Comparison of ENCODE assay signal across 8 mouse cellular contexts in the genomic region with DNA sequence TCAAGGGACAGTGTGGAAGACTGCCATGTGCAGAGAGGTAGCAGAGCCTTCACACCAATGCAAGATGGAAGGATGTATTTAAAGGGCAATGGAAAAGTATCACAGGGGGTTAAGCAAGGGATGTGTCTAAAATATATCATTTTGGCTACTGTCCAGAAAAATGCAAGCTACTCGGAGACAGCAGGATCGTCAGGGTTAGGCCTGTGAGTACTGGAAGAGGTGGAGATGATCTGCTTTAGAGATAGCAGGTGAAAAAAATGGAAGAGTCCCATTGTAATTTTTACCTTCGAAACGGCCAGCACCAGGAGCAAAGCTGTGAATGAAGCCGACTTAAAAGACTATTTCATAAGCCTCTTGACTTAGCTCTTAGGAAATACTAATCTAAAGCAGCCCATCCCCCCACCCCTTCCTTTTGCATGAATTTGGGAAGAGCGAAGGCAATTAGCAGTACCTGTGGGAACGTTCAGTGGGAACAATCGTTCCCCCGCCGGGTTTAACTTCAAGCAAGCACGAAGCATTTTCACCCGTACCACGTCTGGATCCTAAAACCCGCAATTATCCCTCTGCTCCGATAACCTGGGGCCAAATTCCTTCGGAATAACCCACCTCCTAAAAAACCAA. TPM values are rescaled to one million over a fixed set of nuclear protein-coding genes. Genes with fewer than 3 reads are reported as not detected.
DNase-seq lines count a peak whose midpoint lies in the region; ATAC-seq and TF ChIP-seq lines count a peak whose summit lies in the region.

No protein-coding gene starts in this region.

- 2% methylated on average over 16 of the region's 16 CpGs for WGBS in heart, embryonic 11.5 days (ENCODE audit: insufficient replicate concordance)
- 2% methylated on average over 16 of the region's 16 CpGs for WGBS in limb, embryonic 15.5 days

- TF ChIP-seq POLR2A in embryonic fibroblast, embryonic 13.5 days (IDR thresholded peaks at IDR 0.05; ENCODE audit: low read depth, low read length), result no peak

- 0 out of 2 replicates have a peak, but pooled peaks cover 3% of the 10 kb centered on the region for H3K4me1 ChIP-seq in heart, embryonic 11.5 days (ENCODE audit: control insufficient read depth, insufficient read depth, low read length)
- peaks cover 5% of the 10 kb centered on the region for H3K4me1 ChIP-seq in embryonic fibroblast, embryonic 13.5 days (ENCODE audit: control insufficient read depth, insufficient read depth, low read length)
- peaks cover 16% of the 10 kb centered on the region; the same call in 1 of the 2 replicates for H3K4me1 ChIP-seq in limb, embryonic 15.5 days

- DNase-seq in heart, postnatal 36 days, result no peak
- DNase-seq in ES-CJ7 (ENCODE audit: low read depth, low spot score), result peak; percentile 36
- DNase-seq in retina, postnatal 1 day, result peak; percentile 3
- no peak for DNase-seq in layer of hippocampus, postnatal 25 days (ENCODE audit: extremely low spot score in 1 of 2, low spot score in 1 of 2)
- no peak for DNase-seq in T-cell, adult 2 months (ENCODE audit: low spot score)

- no peak for ATAC-seq in heart, embryonic 11.5 days (replicated peaks; ENCODE audit: insufficient number of reproducible peaks, low FRiP score, low TSS enrichment)
- no peak for ATAC-seq in limb, embryonic 15.5 days (ENCODE audit: insufficient number of reproducible peaks, low FRiP score, low TSS enrichment, low read depth)

- H3K9ac ChIP-seq in heart, embryonic 11.5 days (ENCODE audit: low read depth, low read length), result peak overlapping the region; percentile 97
- peak overlapping the region; percentile 60 for H3K9ac ChIP-seq in limb, embryonic 15.5 days

- no peaks in the 10 kb centered on the region for H3K9me3 ChIP-seq in heart, embryonic 11.5 days (replicated peaks; ENCODE audit: control insufficient read depth, low read length)
- no peaks in the 10 kb centered on the region for H3K9me3 ChIP-seq in limb, embryonic 15.5 days

- peak overlapping the region; percentile 67 for H3K4me2 ChIP-seq in heart, embryonic 11.5 days
- H3K4me2 ChIP-seq in limb, embryonic 15.5 days, result peak overlapping the region; percentile 59

- no peaks in the 10 kb centered on the region for H3K27me3 ChIP-seq in heart, embryonic 11.5 days (ENCODE audit: control insufficient read depth, insufficient read depth, low read length)
- no peaks in the 10 kb centered on the region for H3K27me3 ChIP-seq in limb, embryonic 15.5 days

- intact Hi-C loops in heart, postnatal 36 days (cut with DNase I), result loop anchor here (1.0 to 5.0 kb wide), 2 partner anchors 30 to 108 kb away; no protein-coding TSS in a partner anchor

- peak overlapping the region; percentile 100 for H3K27ac ChIP-seq in heart, embryonic 11.5 days (ENCODE audit: low read depth, low read length)
- peak overlapping the region; percentile 74 for H3K27ac ChIP-seq in embryonic fibroblast, embryonic 13.5 days (ENCODE audit: insufficient read depth, low read length)
- peak overlapping the region; percentile 99 for H3K27ac ChIP-seq in limb, embryonic 15.5 days

- peak overlapping the region; percentile 96 for H3K4me3 ChIP-seq in heart, embryonic 11.5 days (ENCODE audit: low read depth, low read length)
- H3K4me3 ChIP-seq in embryonic fibroblast, embryonic 13.5 days (ENCODE audit: insufficient read depth, low read length), result peak overlapping the region; percentile 81
- H3K4me3 ChIP-seq in limb, embryonic 15.5 days, result peak overlapping the region; percentile 80

- no peaks in the 10 kb centered on the region for H3K36me3 ChIP-seq in heart, embryonic 11.5 days (ENCODE audit: control insufficient read depth, insufficient read depth, low read length)
- no peaks in the 10 kb centered on the region for H3K36me3 ChIP-seq in limb, embryonic 15.5 days

- TF ChIP-seq CTCF in embryonic fibroblast, embryonic 13.5 days (IDR thresholded peaks at IDR 0.05; ENCODE audit: borderline replicate concordance, insufficient read depth, low read length), result no peak

RNA-seq across cellular contexts. Expression of a gene that starts 0.9 kb away (rescaled TPM):
- 19.1 and 20.6 TPM in 2 replicates for polyA plus RNA-seq in heart, embryonic 11.5 days (2014; fragmentation: Nextera tagmentation; extraction: Ambion mirVana)
- total RNA-seq in heart, postnatal 36 days (2021), result 10 to 100 TPM; 33.1 to 35.0 TPM
- polyA plus RNA-seq in embryonic fibroblast, embryonic 13.5 days (2011; ENCODE audit: insufficient read length, low read depth, missing spikeins), result 39.2 and 45.3 TPM in 2 replicates
- 18.7 and 19.1 TPM in 2 replicates for polyA plus RNA-seq in limb, embryonic 15.5 days (2015; fragmentation: Nextera tagmentation; extraction: Ambion mirVana)
- 10 to 100 TPM; 49.9 to 58.4 TPM for total RNA-seq in layer of hippocampus, postnatal 25 days (2021)

Comparison
In these comparisons a context has a peak if more than half of its experiments do, and no peak if none do; other contexts are left out.
1. DNase-seq: peak in ES-CJ7 (single experiment) and retina, postnatal 1 day (single experiment); none in heart, postnatal 36 days (0 of 2), layer of hippocampus, postnatal 25 days (0 of 2) and T-cell, adult 2 months (single experiment).
2. Peak in every context shown above with its lines, with median percentiles within 50 percentile points of each other: H3K27ac ChIP-seq and H3K4me3 ChIP-seq.